Mouse (Mus musculus): Measurements from ENCODE around the gene Tsnaxip1. TPM values are rescaled to one million over a fixed set of nuclear protein-coding genes. Genes with fewer than 3 reads are reported as not detected.

Tsnaxip1 gene
- 0.02 and 0.06 TPM in 2 replicates for polyA plus RNA-seq (2012; rRNA removed)

GRCm38 (mm10) chr8:105826861-105827848 lies at the start of gene Tsnaxip1, which contains the start of gene Ranbp10:
Gene Tsnaxip1, plus strand, starts transcription at chr8:105827731.
Gene Ranbp10, minus strand, starts transcription at chr8:105827350.

GRCm38 (mm10) chr8:105853178-105853577 lies 25.6 kb downstream of the Tsnaxip1 start, which contains the start of gene Cenpt:
Gene Cenpt, minus strand, starts transcription at chr8:105853278.

GRCm38 (mm10) chr8:105854715-105855216 lies 27.2 kb downstream of the Tsnaxip1 start, which contains the start of gene Thap11:
Gene Thap11, plus strand, starts transcription at chr8:105855132.

DNA sequence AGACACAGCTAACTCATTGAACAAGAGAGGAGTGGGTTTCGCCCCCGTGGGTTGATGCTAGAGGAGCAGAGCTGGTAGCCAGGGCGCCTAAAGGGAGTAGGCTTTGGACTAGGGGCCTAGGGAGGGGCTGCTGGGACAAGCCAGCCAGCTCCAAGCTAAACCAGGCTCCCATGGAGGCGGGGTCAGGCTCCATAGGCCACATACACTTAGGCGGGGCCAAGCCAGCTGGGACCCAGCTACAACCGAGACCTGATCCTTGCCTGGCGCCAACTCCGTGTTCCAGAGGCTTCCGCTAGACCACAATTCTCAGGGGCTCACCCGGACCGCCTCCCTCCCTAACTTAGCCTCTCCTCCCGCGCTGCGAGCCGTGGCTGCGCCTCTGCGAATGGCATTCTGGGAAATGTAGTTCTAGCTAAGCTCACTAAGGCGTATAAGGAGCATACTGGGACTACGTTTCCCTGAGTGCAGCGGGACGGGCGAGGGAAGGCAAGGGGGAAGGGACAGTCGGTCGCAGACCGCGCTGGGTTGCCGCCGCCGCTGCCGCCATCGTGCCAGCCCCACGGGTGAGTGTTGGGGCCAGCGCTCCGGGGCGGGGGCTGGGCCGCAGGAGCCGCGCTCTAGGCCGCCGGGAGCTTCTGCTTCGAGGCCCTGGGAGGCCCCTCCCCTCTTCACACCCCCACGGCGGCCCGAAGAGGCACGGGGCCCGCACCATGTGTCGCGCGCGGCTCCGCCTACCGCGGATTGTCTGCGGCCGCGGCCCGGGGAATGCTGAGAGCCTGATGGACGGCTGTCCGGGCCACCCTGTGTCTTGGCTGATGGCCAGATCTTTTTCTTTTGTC lies 32.8 kb downstream of the Tsnaxip1 start, which contains the start of gene Nutf2:
Nutf2 (plus strand) TSS at position 438 of the 839 bp plus-strand sequence.

DNA sequence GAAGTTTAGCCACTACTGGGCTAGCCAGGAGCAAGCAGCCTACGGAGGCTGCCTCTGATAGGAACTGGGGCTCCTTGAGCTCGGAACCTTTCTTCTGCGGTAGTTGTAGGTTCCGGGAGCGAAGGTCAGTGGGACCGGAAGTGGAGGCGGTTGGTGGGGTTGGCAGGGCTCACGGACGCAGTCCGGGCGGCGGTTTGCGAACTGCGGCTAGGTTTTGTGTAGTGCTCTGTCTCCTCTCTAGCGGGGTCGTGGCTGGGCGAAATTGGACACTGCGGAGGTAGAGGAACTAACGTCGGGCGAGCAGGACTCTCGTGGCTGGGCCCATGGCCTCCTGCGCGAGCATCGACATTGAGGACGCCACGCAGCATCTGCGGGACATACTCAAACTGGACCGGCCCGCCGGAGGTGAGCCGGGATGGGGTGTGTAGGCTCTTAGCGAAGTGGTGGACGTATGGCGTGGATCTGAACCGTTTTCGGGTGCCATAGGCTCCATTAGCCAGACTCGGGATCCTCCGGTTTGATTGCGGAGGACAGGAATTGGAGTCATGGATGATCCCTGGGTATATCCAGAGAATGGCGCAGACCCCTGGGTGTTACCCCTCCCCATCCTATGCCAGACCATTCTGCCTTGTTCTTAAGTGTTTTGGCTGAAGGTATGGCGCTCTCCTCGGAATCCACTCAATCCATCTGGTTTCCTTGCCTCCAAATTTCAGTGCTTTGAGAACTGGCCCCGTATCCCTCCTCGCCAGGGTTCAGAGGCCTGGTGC lies 53.4 kb downstream of the Tsnaxip1 start, which contains the start of gene Edc4:
Edc4 (plus strand) TSS at position 128 of the 767 bp plus-strand sequence.

GRCm38 (mm10) chr8:105893339-105893738 lies 65.8 kb downstream of the Tsnaxip1 start, which contains the start of gene Nrn1l:
Gene Nrn1l, plus strand, starts transcription at chr8:105893567.

Other genes with a start within 250 kb of the Tsnaxip1 start
- 3.7 and 4.5 TPM in 2 replicates for gene Ripor1, start 222.5 kb upstream of the Tsnaxip1 start, polyA plus RNA-seq (2012; rRNA removed)
- 19.4 and 23.8 TPM in 2 replicates for gene Ctcf, start 191.2 kb upstream of the Tsnaxip1 start, polyA plus RNA-seq (2012; rRNA removed)
- 0.05 TPM in 1 of 2 replicates, not detected in the other for gene Agrp, start 190.3 kb upstream of the Tsnaxip1 start, polyA plus RNA-seq (2012; rRNA removed)
- gene Carmil2, start 141.5 kb upstream of the Tsnaxip1 start, polyA plus RNA-seq (2012; rRNA removed), result 1.00 and 1.8 TPM in 2 replicates
- gene Acd, start 126.6 kb upstream of the Tsnaxip1 start, polyA plus RNA-seq (2012; rRNA removed), result 8.2 and 9.3 TPM in 2 replicates
- gene Pard6a, start 126.6 kb upstream of the Tsnaxip1 start, polyA plus RNA-seq (2012; rRNA removed), result 5.7 TPM in 2 replicates
- gene 4933405L10Rik, start 120.1 kb upstream of the Tsnaxip1 start, polyA plus RNA-seq (2012; rRNA removed), result 0.03 TPM in 1 of 2 replicates, not detected in the other
- gene Enkd1, start 119.5 kb upstream of the Tsnaxip1 start, polyA plus RNA-seq (2012; rRNA removed), result 7.6 and 8.1 TPM in 2 replicates
- 1.0 and 1.1 TPM in 2 replicates for gene Gfod2, start 69.1 kb upstream of the Tsnaxip1 start, polyA plus RNA-seq (2012; rRNA removed)
- 48.1 and 64.7 TPM in 2 replicates for gene Ranbp10, start 381 bp upstream of the Tsnaxip1 start, polyA plus RNA-seq (2012; rRNA removed)
- 22.0 and 25.8 TPM in 2 replicates for gene Cenpt, start 25.5 kb downstream of the Tsnaxip1 start, polyA plus RNA-seq (2012; rRNA removed)
- gene Thap11, start 27.4 kb downstream of the Tsnaxip1 start, polyA plus RNA-seq (2012; rRNA removed), result 22.2 and 26.2 TPM in 2 replicates
- gene Nutf2, start 32.8 kb downstream of the Tsnaxip1 start, polyA plus RNA-seq (2012; rRNA removed), result 90.9 and 92.1 TPM in 2 replicates
- gene Edc4, start 53.1 kb downstream of the Tsnaxip1 start, polyA plus RNA-seq (2012; rRNA removed), result 13.8 and 17.0 TPM in 2 replicates
- 0.24 and 0.25 TPM in 2 replicates for gene Nrn1l, start 65.8 kb downstream of the Tsnaxip1 start, polyA plus RNA-seq (2012; rRNA removed)
- gene Pskh1, start 72.7 kb downstream of the Tsnaxip1 start, polyA plus RNA-seq (2012; rRNA removed), result 8.4 and 9.5 TPM in 2 replicates
- 0.80 and 1.3 TPM in 2 replicates for gene Ctrl, start 106.1 kb downstream of the Tsnaxip1 start, polyA plus RNA-seq (2012; rRNA removed)
- 47.4 and 48.3 TPM in 2 replicates for gene Psmb10, start 110.7 kb downstream of the Tsnaxip1 start, polyA plus RNA-seq (2012; rRNA removed)
- 34.6 and 40.3 TPM in 2 replicates for gene Lcat, start 115.7 kb downstream of the Tsnaxip1 start, polyA plus RNA-seq (2012; rRNA removed)
- gene Slc12a4, start 138.4 kb downstream of the Tsnaxip1 start, polyA plus RNA-seq (2012; rRNA removed), result 9.7 and 10.8 TPM in 2 replicates
- not detected in 2 replicates for gene Dpep3, start 151.7 kb downstream of the Tsnaxip1 start, polyA plus RNA-seq (2012; rRNA removed)
- gene Dus2, start 163.6 kb downstream of the Tsnaxip1 start, polyA plus RNA-seq (2012; rRNA removed), result 8.4 and 9.4 TPM in 2 replicates
- gene Dpep2nb, start 178.2 kb downstream of the Tsnaxip1 start, polyA plus RNA-seq (2012; rRNA removed), result not detected in 2 replicates
- 5.5 and 6.8 TPM in 2 replicates for gene Ddx28, start 184.2 kb downstream of the Tsnaxip1 start, polyA plus RNA-seq (2012; rRNA removed)
- 10.2 and 11.7 TPM in 2 replicates for gene Nfatc3, start 231.1 kb downstream of the Tsnaxip1 start, polyA plus RNA-seq (2012; rRNA removed)